Mouse (Mus musculus) liver, adult 10 weeks (tissue): Measurements from ENCODE around the gene Atp4b. TPM values are rescaled to one million over a fixed set of nuclear protein-coding genes. Genes with fewer than 3 reads are reported as not detected.

ENCODE experiments used
- polyA plus RNA-seq: library from polyadenylated mRNA; stranded (reverse); fragments of 350-450 nt; fragmentation: Illumina TruSeq; extraction: RNeasy Lipid Tissue Mini Kit (QIAGEN cat#74804); gene quantifications from one replicate; pipeline ENCODE4 v1.2.3, GENCODE M21; 2014; ENCODE audit warnings: low read depth, low replicate concordance

The Atp4b gene
- not detected for polyA plus RNA-seq

GRCm38 (mm10) chr8:13396725-13397124, at the start of gene Atp4b:
Gene Atp4b, minus strand, starts transcription at chr8:13396825.

GRCm38 (mm10) chr8:13434889-13435288, 38.3 kb upstream of the Atp4b start, which contains the start of gene Tmem255b:
Gene Tmem255b, plus strand, starts transcription at chr8:13435189.

GRCm38 (mm10) chr8:13404666-13405131, 8.1 kb upstream of the Atp4b start, which contains the start of gene Grk1:
Gene Grk1, plus strand, starts transcription at chr8:13405081.

GRCm38 (mm10) chr8:13338255-13338860, 58.3 kb downstream of the Atp4b start, which contains the start of gene Tfdp1:
Gene Tfdp1, plus strand, starts transcription at chr8:13338751.

Other genes starting within 250 kb of the Atp4b start
- 466 TPM for gene Lamp1, start 237.7 kb downstream of the Atp4b start, polyA plus RNA-seq
- gene Grtp1, start 196.2 kb downstream of the Atp4b start, polyA plus RNA-seq, result 11.4 TPM
- not detected for gene Adprhl1, start 142.7 kb downstream of the Atp4b start, polyA plus RNA-seq
- 6.8 TPM for gene Dcun1d2, start 108.7 kb downstream of the Atp4b start, polyA plus RNA-seq
- gene Tmco3, start 108.6 kb downstream of the Atp4b start, polyA plus RNA-seq, result 6.7 TPM
- gene Tfdp1, start 58.1 kb downstream of the Atp4b start, polyA plus RNA-seq, result 10.9 TPM
- gene Grk1, start 8.3 kb upstream of the Atp4b start, polyA plus RNA-seq, result not detected
- not detected for gene Tmem255b, start 38.4 kb upstream of the Atp4b start, polyA plus RNA-seq
- gene Gas6, start 97.7 kb upstream of the Atp4b start, polyA plus RNA-seq, result 2.4 TPM
- not detected for gene 1700029H14Rik, start 165.6 kb upstream of the Atp4b start, polyA plus RNA-seq